Mouse (Mus musculus) kidney, embryonic 15.5 days (tissue): ENCODE results near the gene Bclaf1. TPM values are rescaled to one million over a fixed set of nuclear protein-coding genes. Genes with fewer than 3 reads are reported as not detected.
A peak's percentile ranks its signal among the peaks of the same experiment; 100 is the strongest.

Experiments used
- ATAC-seq: fragments of 200-750 bp; cut with Nextera tagmentation; replicated peaks from 2 replicates; pipeline ENCODE4 v1.8.0; 2017; ENCODE audit warnings: moderate TSS enrichment; ENCODE audit not compliant: low FRiP score
- H3K27ac ChIP-seq: fragments of 300-500 bp; sonication (generic); 2 replicates; pipeline ENCODE4 v1.5.1; 2015; ENCODE audit warnings: mild to moderate bottlenecking, inconsistent platforms
- H3K27me3 ChIP-seq: fragments of 300-500 bp; sonication (generic); 2 replicates; pipeline ENCODE4 v1.6.1; 2015; ENCODE audit warnings: inconsistent platforms
- H3K36me3 ChIP-seq: fragments of 300-500 bp; sonication (generic); 2 replicates; pipeline ENCODE4 v1.6.1; 2015; ENCODE audit warnings: inconsistent platforms
- H3K4me1 ChIP-seq: fragments of 300-500 bp; sonication (generic); 2 replicates; pipeline ENCODE4 v1.6.1; 2015; ENCODE audit warnings: inconsistent platforms
- H3K4me2 ChIP-seq: fragments of 300-500 bp; sonication (generic); 2 replicates; pipeline ENCODE4 v1.6.1; 2015; ENCODE audit warnings: moderate library complexity, mild to moderate bottlenecking, inconsistent platforms
- H3K4me3 ChIP-seq: fragments of 300-500 bp; sonication (generic); replicated peaks from 2 replicates; pipeline ENCODE4 v1.5.1; 2015; ENCODE audit warnings: mild to moderate bottlenecking, inconsistent platforms
- H3K9ac ChIP-seq: fragments of 300-500 bp; sonication (generic); 2 replicates; pipeline ENCODE4 v1.6.1; 2015; ENCODE audit warnings: mild to moderate bottlenecking, inconsistent platforms
- H3K9me3 ChIP-seq: fragments of 300-500 bp; sonication (generic); replicated peaks from 2 replicates; pipeline ENCODE4 v1.6.1; 2016; ENCODE audit warnings: inconsistent platforms
- WGBS: fragments of 180-500 bp; shearing (Covaris S2); methylation state at CpG from one replicate; pipeline ENCODE4 v1.1.7; 2015; ENCODE audit warnings: mixed read lengths; 5-methylcytosine and 5-hydroxymethylcytosine counted together
- polyA plus RNA-seq: library from polyadenylated mRNA; unstranded; fragments of >200 nt; fragmentation: Nextera tagmentation; extraction: Ambion mirVana; gene quantifications from 2 replicates; pipeline ENCODE4 v1.2.1, GENCODE M21; 2015

The Bclaf1 gene
- polyA plus RNA-seq, 1 experiment from 2014 or later, result 134 TPM

DNA sequence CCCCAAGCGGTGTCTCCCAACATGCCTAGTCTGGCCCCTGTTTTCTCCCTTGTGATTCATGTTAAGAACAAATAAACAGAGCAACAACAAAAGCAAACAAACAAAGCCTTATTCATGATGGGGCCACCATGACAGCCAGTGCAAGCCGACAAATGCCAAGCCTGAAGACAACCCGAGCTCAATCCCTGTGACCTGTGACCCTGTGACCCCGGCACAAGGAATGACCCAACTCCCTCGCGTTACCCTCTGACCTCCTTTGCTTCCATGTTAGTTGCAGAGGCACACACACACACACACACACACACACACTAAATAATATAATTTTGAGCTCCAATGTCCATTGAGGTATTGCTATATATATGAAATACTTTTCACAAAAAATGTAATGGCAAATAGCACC lies 24.9 kb upstream of the Bclaf1 start:
- no peaks in the 10 kb centered on the region for H3K36me3 ChIP-seq
- H3K4me1 ChIP-seq, result peaks cover 28% of the 10 kb centered on the region
- H3K27me3 ChIP-seq, result no peaks in the 10 kb centered on the region
- 48% methylated on average over 6 of the region's 6 CpGs for WGBS
- H3K9ac ChIP-seq, result no peak overlapping the region
- H3K9me3 ChIP-seq, result no peaks in the 10 kb centered on the region
- ATAC-seq, result no peak
- H3K4me3 ChIP-seq, result no peak overlapping the region
- H3K27ac ChIP-seq, result no peak overlapping the region
- H3K4me2 ChIP-seq, result no peak overlapping the region

DNA sequence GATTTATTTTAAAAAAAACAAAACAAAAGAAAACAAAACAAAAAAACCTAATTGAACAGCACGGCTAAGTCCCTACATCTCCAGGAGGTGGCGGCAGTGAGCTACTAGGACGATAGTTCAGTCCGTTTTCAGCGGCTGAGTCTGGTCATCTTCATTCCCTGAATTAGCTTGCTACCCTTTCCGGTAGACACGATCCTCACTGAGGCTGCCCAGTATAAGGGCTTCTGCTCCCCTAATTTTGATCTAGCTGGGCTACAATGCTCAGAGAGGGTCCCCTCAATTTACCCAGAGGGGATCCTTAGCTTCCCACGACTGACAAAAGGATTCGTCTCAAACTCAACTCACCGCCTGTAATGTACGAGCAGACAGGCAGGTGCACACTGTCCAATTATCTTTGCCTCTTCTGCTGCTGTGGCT lies 21.8 kb upstream of the Bclaf1 start:
- peaks cover 20% of the 10 kb centered on the region for H3K4me1 ChIP-seq
- no peaks in the 10 kb centered on the region for H3K36me3 ChIP-seq
- H3K9ac ChIP-seq, result no peak overlapping the region
- peak overlapping the region; percentile 26 for H3K4me3 ChIP-seq
- no peaks in the 10 kb centered on the region for H3K9me3 ChIP-seq
- 17% methylated on average over 11 of the region's 11 CpGs for WGBS
- H3K27ac ChIP-seq, result no peak overlapping the region
- H3K4me2 ChIP-seq, result peak overlapping the region; percentile 53
- no peaks in the 10 kb centered on the region for H3K27me3 ChIP-seq
- ATAC-seq, result 0 out of 2 replicates have a peak, but pooled peaks have one; percentile 46

DNA sequence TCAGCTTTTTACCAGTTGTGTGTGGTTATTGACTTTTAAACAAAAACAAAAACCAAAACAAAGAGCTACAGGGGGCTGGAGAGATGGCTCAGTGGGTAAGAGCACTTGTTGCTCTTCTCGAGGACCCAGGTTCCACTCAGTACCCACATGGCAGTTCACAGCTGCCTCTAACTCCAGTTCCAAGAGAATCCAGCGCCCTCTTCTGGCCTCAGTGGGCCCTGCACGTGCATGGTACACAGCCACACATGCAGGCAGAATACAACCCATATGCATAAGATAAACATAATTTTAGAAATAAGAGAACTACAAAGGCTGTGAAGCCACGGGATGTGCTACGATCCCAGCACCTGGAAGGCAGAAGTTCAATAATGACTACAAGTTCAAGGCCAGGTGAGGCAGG lies 16.3 kb upstream of the Bclaf1 start:
- Histone ChIP-seq H3K27ac (no peak overlapping the region), H3K9me3 (no peaks in the 10 kb centered on the region), H3K4me1 (no peaks in the 10 kb centered on the region), H3K36me3 (no peaks in the 10 kb centered on the region), H3K4me3 (no peak overlapping the region), H3K4me2 (no peak overlapping the region), H3K27me3 (no peaks in the 10 kb centered on the region), H3K9ac (no peak overlapping the region)
- 74% methylated on average over 5 of the region's 5 CpGs for WGBS
- no peak for ATAC-seq

DNA sequence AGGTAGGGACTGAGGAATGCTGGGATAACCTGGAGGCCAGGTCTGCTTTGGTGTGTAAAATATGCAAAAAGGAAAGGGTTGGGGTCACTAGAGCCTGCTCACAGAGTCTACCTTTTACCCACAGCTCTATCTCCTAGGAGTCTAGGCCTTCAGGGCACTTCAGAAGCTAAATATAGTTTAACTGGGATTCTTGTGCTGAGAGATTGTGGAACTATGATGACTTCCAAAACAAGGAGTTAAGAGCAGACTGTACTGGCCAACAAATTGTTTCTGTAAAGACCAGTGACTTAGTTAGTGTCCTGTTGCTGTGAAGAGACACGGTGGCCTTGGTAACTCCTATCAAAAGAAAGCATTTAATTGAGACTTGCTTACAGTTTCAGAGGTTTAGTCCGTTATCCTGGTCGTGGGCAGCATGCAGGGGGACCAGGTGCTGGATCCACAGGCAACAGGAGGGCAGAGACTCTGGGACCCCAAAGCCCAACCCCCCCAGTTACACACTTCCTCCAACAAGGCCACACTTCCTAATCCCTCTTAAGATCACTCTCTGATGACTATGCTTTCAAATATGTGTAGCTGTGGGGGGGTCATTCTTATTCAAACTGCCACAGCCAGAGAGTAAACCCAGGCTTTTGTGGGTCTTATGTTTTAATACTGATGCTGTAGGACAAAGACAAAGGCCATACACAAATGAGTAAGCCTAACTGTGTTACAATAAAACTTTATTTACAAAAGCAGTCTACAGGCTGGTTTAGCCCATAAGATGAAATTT lies 13.9 kb upstream of the Bclaf1 start:
- no peak overlapping the region for H3K27ac ChIP-seq
- H3K27me3 ChIP-seq, result no peaks in the 10 kb centered on the region
- no peaks in the 10 kb centered on the region for H3K4me1 ChIP-seq
- no peak overlapping the region for H3K9ac ChIP-seq
- 55% methylated on average over 3 of the region's 3 CpGs for WGBS
- no peak for ATAC-seq
- H3K4me3 ChIP-seq, result no peak overlapping the region
- H3K4me2 ChIP-seq, result no peak overlapping the region
- no peaks in the 10 kb centered on the region for H3K36me3 ChIP-seq
- H3K9me3 ChIP-seq, result no peaks in the 10 kb centered on the region

DNA sequence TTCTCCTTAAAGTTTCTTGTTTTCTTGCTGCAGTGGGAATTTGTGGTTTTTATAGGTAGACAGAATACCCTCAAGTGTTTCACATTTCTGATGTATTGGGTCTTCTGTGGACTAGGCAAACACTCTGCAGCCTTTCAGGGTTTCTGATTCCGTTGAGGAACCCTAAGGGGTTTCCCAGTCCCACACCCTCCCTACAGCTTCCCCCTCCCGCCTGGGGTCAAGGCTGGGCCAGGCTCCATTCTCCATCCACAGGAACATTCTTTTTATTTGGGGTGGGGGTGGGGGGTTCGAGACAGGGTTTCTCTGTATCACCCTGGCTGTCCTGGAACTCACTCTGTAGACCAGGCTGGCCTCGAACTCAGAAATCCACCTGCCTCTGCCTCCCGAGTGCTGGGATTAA lies 13.2 kb upstream of the Bclaf1 start:
- no peaks in the 10 kb centered on the region for H3K9me3 ChIP-seq
- H3K9ac ChIP-seq, result no peak overlapping the region
- WGBS, result 76% methylated on average over 5 of the region's 5 CpGs
- ATAC-seq, result no peak
- H3K4me3 ChIP-seq, result no peak overlapping the region
- H3K4me1 ChIP-seq, result no peaks in the 10 kb centered on the region
- no peak overlapping the region for H3K27ac ChIP-seq
- H3K27me3 ChIP-seq, result no peaks in the 10 kb centered on the region
- H3K36me3 ChIP-seq, result no peaks in the 10 kb centered on the region
- no peak overlapping the region for H3K4me2 ChIP-seq

DNA sequence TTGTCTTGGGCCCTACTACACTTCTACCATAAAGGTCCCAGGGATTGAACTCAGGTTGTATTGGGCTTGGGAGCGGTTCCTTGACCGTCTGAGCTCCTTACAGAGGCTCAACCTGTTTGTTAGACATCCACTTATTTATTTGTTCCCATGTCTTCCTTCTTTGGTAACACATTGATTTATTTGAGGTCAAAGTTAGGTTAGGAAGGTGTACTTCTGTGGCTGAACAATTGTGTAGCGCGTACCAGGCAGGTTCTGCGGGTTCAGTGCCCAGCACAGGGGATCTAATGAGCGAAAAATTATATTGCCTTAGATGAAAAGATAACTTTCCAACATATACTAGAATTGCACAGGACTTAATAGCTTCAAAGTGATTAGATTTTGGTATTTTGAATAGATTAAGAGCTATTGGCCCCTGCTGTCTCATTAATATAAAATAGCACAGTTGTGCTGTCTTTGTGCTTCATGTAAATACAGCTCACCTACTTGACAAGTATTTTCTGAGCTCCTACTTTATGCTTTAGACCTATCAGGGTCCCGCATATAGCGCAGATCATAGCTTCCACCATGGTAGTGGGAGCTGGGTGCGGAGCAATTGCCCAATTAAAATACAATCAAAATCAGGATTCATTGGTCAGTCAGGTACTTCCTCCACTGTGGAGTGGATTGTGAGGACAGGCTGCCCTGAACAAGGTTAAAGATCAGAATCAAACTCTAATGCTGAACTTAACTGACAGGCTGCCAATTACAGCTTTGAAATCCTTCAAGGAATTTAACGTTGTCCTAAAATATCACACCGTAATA lies 1.1 kb upstream of the Bclaf1 start:
- Histone ChIP-seq H3K9ac (peak overlapping the region; percentile 77), H3K27ac (peak overlapping the region; percentile 100), H3K27me3 (no peaks in the 10 kb centered on the region), H3K4me3 (peak overlapping the region; percentile 92), H3K9me3 (no peaks in the 10 kb centered on the region), H3K36me3 (peaks cover 3% of the 10 kb centered on the region; the same call in 1 of the 2 replicates), H3K4me1 (peaks cover 17% of the 10 kb centered on the region), H3K4me2 (peak overlapping the region; percentile 70)
- WGBS, result 40% methylated on average over 11 of the region's 11 CpGs
- no peak for ATAC-seq

DNA sequence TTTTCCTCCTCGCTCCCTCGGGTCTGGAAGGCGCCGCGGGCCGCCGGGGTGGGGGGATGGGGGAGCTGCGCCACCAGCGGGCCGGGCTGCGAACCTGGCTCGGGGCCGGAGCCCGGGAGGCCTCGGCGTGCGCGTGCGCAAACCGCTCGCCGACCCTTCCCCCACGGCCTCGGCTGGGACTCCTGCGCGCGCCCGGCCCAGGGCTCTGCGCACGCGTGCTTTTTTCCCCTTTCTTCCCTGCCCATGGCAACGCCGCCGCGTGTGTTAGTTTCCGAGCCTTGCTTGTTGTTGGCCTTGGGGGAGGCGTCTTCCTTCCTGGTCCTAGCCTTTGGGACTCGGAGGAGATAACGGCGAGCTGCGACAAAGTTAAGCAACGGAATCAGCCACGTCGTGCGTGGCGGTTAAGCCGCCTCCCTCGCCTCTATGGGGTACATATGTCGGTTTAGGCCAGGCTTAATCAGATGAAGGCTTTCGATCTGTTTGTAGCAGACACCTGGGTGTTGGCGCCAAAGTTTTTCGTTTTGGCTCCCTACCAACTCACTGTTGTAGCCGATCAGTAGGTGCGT lies 550 bp downstream of the Bclaf1 start:
- Histone ChIP-seq H3K9ac (peak overlapping the region; percentile 94), H3K4me1 (peaks cover 20% of the 10 kb centered on the region), H3K27ac (peak overlapping the region; percentile 100), H3K9me3 (no peaks in the 10 kb centered on the region), H3K4me3 (peak overlapping the region; percentile 92), H3K4me2 (peak overlapping the region; percentile 66), H3K36me3 (peaks cover 3% of the 10 kb centered on the region; the same call in 1 of the 2 replicates), H3K27me3 (no peaks in the 10 kb centered on the region)
- WGBS, result under 1% methylated on average over 54 of the region's 54 CpGs
- peak; percentile 85 for ATAC-seq

DNA sequence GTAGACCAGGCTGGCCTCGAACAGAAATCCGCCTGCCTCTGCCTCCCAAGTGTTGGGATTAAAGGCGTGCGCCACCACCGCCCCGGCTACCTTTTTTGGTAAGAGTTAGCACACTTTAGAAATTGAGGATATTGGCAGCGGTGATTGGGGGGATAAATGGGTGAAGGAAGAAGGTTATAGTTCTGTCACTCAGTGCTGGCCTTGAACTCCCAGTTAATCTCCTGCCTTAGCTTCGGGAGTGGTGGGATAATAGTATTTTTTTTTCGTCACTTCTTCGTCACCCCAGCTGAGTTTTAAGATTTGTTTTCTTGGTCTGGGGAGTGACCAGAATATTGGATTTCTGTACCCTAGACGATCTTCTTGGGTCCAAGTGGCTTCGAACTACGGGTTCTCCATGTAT lies 1.2 kb downstream of the Bclaf1 start:
- peaks cover 20% of the 10 kb centered on the region for H3K4me1 ChIP-seq
- no peaks in the 10 kb centered on the region for H3K27me3 ChIP-seq
- no peak for ATAC-seq
- peak overlapping the region; percentile 92 for H3K4me3 ChIP-seq
- H3K27ac ChIP-seq, result peak overlapping the region; percentile 100
- H3K4me2 ChIP-seq, result peak overlapping the region; percentile 66
- peaks cover 8% of the 10 kb centered on the region for H3K36me3 ChIP-seq
- WGBS, result 41% methylated on average over 13 of the region's 13 CpGs
- no peaks in the 10 kb centered on the region for H3K9me3 ChIP-seq
- H3K9ac ChIP-seq, result peak overlapping the region; percentile 94

DNA sequence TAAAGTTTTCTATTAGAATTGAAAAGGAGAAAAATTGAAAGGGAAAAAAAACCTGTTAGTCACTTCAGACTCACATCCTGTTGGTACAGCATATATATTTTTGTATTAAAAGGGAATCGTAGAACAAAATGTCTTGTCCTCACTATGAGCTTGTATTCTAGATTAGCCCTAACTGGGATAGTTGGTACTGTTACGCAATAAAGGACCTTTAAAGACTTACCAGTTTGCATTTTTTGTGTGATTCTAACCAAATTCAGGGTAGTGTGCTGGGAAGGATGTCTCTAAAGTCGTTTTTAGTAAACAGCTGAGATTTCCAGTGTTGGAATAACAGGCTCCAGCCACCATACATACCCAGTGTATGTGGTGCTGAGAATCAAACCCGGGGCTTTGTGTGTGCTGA lies 1.7 kb downstream of the Bclaf1 start:
- H3K27me3 ChIP-seq, result no peaks in the 10 kb centered on the region
- H3K36me3 ChIP-seq, result peaks cover 13% of the 10 kb centered on the region
- 89% methylated on average over 4 of the region's 4 CpGs for WGBS
- no peaks in the 10 kb centered on the region for H3K9me3 ChIP-seq
- H3K4me3 ChIP-seq, result peak overlapping the region; percentile 92
- H3K9ac ChIP-seq, result no peak overlapping the region
- peaks cover 20% of the 10 kb centered on the region for H3K4me1 ChIP-seq
- H3K4me2 ChIP-seq, result peak overlapping the region; percentile 66
- H3K27ac ChIP-seq, result no peak overlapping the region
- no peak for ATAC-seq

DNA sequence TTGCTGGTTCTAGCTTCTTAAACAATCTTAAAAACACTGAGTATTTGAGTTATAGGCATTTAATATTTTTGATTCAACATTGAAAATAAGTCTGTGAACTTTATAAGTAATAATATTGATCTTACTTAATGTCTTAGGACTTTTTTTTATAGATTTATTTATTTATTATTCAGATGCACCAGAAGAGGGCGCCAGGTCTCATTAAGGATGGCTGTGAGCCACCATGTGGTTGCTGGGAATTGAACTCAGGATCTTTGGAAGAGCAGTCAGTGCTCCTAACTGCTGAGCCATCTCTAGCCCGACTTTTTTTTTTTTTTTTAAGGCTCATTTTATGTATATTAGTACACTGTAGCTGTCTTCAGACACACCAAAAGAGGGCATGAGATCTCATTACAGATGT lies 2.5 kb downstream of the Bclaf1 start:
- no peak overlapping the region for H3K27ac ChIP-seq
- H3K4me1 ChIP-seq, result peaks cover 20% of the 10 kb centered on the region
- H3K9me3 ChIP-seq, result no peaks in the 10 kb centered on the region
- ATAC-seq, result no peak
- no peak overlapping the region for H3K4me2 ChIP-seq
- no peak overlapping the region for H3K9ac ChIP-seq
- H3K36me3 ChIP-seq, result peaks cover 19% of the 10 kb centered on the region
- no peaks in the 10 kb centered on the region for H3K27me3 ChIP-seq
- H3K4me3 ChIP-seq, result no peak overlapping the region
- WGBS, result 62% methylated on average over 2 of the region's 2 CpGs

DNA sequence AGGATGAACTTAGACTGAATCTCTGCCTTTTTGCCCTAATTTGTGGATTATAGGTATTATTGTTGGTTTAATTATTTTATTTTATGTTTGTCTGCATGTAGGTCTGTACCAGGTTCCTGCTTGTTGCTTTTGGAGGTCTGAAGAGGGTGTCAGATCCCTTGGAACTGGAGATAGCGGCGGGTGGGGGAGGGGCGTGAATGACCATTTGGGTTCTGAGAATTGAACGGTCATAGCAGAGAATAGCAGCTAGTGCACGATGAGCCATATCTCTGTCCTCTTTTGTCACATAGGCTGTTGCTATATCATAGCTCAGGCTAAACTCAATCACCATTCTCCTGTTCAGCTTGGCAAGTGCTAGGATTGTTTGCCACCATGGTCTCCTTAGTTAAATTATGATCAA lies 5.2 kb downstream of the Bclaf1 start:
- no peaks in the 10 kb centered on the region for H3K9me3 ChIP-seq
- ATAC-seq, result no peak
- WGBS, result 54% methylated on average over 5 of the region's 5 CpGs
- H3K4me3 ChIP-seq, result no peak overlapping the region
- H3K36me3 ChIP-seq, result peaks cover 36% of the 10 kb centered on the region
- H3K9ac ChIP-seq, result no peak overlapping the region
- no peak overlapping the region for H3K4me2 ChIP-seq
- no peaks in the 10 kb centered on the region for H3K27me3 ChIP-seq
- H3K27ac ChIP-seq, result no peak overlapping the region
- H3K4me1 ChIP-seq, result peaks cover 12% of the 10 kb centered on the region

DNA sequence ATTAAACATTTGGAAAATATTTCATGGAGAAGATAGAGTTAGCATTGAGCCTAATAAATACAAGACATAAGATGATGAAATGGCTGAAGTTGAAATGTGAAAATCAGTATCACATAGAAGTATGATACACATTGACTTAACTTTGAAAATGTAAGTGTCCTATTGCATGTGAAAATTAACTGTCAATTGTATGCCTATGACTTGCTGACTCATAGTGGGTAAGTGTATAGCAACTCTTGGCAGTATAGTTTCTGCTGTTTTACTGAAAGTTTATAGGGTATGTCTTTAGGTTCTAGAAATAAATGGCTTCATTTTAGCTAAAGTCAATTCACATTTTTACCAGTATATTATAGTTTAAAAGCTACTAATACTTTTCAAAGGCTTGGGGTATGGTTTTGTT lies 14.0 kb downstream of the Bclaf1 start:
- no peak overlapping the region for H3K4me2 ChIP-seq
- no peak overlapping the region for H3K4me3 ChIP-seq
- no peak overlapping the region for H3K9ac ChIP-seq
- ATAC-seq, result no peak
- H3K27me3 ChIP-seq, result no peaks in the 10 kb centered on the region
- H3K36me3 ChIP-seq, result peaks cover 86% of the 10 kb centered on the region
- H3K4me1 ChIP-seq, result no peaks in the 10 kb centered on the region
- H3K9me3 ChIP-seq, result no peaks in the 10 kb centered on the region
- no peak overlapping the region for H3K27ac ChIP-seq
